Mouse (Mus musculus): Measurements from ENCODE around the gene Nup43. TPM values are rescaled to one million over a fixed set of nuclear protein-coding genes. Genes with fewer than 3 reads are reported as not detected.

The Nup43 gene
- polyA plus RNA-seq (2017; shearing (Covaris generic)), result 10 to 100 TPM; 11.6 to 24.6 TPM

DNA sequence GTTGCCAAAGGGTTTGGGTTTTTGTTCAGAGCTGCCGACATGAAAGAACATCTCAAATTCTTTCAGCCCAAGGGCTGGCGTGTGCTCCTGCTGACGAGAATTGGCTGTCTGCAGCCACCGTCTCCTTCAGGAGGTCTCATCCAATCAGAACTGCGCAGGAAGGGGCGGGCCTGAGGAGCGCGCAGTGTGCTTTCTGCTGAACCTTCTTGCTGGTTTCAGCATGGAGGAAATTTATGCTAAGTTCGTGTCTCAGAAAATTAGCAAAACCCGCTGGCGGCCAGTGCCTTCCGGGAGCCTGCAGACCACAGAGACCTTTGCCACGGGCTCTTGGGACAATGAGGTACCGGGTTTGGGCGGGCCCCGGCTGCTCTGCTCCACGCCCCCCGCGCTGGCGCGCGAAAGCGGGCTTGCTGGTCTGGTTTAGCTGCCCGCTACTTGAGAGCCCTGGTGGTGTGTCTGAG lies at the start of gene Nup43:
Gene Nup43, plus strand, starts transcription at position 162 of the 461 bp plus-strand sequence.

DNA sequence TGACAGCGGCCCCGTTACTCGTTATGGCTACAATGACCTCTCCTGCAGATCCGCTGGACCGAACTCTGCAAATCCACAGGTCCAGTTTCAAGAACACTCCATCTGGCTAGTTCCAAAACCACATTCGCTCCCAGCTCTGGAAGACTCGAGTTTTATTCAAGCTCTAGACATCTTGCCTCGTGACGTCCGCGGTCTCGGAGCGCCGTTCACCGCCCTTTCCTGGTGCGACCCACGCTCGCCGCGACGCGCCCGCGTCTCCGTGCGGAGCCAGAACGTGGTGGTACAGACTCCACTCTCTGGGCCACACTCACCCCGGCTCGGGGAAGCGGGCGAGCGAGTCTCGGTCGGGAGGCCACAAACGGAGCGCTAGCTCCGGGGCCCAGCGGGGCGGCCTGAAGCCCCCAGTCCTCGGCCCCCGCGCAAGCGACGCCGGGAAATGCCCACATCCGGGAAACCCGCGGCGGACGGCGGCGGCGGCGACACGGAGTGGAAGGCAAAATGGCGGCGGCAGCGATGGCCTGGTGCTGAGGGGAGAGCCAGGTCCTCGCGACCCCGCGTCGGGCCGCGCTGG lies 13.5 kb downstream of the Nup43 start, which contains the start of the genes Pcmt1 and Lats1:
Gene Pcmt1, minus strand, starts transcription at position 406 of the 571 bp plus-strand sequence.
Gene Lats1, plus strand, starts transcription at position 484 of the 571 bp plus-strand sequence.

DNA sequence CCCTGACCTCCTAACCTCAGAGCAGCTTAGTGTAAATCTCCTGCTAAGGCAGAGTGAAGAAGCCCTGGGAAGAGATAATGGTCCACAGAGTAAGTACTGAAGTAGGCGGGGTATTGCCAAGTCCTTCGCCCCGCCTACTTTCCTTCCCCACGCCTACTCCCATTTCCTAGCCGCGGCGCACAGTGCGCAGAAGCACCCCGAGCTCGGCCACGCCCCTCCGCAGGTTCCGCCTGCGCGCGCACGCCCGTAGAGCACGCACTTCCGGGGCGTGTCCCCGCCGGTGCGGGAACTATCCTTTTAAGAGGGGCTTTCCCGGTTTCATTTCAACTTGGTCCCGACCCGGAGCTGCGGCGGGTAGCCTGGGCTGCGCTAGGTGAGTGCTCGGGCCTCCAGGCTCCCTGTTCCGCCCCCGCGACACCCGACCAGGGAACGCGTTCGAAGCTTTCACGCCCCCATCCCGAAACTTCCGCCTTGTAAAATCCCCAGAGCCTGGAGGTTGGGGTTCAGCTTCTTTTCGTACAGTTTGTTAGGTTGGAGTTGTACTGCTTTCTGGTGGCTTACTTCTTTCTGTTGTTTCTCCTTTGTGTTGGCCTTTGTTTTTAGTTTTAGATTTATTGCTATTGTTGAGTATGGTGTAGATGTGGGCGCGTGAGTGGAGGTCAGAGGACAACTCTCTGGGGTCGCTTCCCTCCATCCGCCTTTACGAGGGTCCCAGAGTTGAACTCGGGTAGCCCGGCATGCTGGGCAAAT lies 58.6 kb downstream of the Nup43 start, which contains the start of gene Katna1:
Gene Katna1, plus strand, starts transcription at position 250 of the 750 bp plus-strand sequence.

Other genes starting within 250 kb of the Nup43 start
- 1 to 10 TPM; 4.8 to 9.1 TPM for gene Ulbp1, start 193.9 kb upstream of the Nup43 start, polyA plus RNA-seq (2017; shearing (Covaris generic))
- gene Lrp11, start 77.7 kb upstream of the Nup43 start, polyA plus RNA-seq (2017; shearing (Covaris generic)), result 1 to 10 TPM in 1 of 2 experiments, under 1 TPM in 1; 0.54 to 1.7 TPM
- 100 to 1,000 TPM in 1 of 2 experiments, 10 to 100 TPM in 1; 89.8 to 105 TPM for gene Pcmt1, start 13.6 kb downstream of the Nup43 start, polyA plus RNA-seq (2017; shearing (Covaris generic))
- gene Lats1, start 13.7 kb downstream of the Nup43 start, polyA plus RNA-seq (2017; shearing (Covaris generic)), result 10 to 100 TPM in 1 of 2 experiments, 1 to 10 TPM in 1; 6.8 to 10.2 TPM
- gene Katna1, start 58.5 kb downstream of the Nup43 start, polyA plus RNA-seq (2017; shearing (Covaris generic)), result 10 to 100 TPM; 74.4 to 80.0 TPM
- 10 to 100 TPM; 50.3 to 78.4 TPM for gene Ginm1, start 125.3 kb downstream of the Nup43 start, polyA plus RNA-seq (2017; shearing (Covaris generic))
- 10 to 100 TPM; 62.4 to 85.9 TPM for gene Ppil4, start 125.4 kb downstream of the Nup43 start, polyA plus RNA-seq (2017; shearing (Covaris generic))
- gene Zc3h12d, start 165.0 kb downstream of the Nup43 start, polyA plus RNA-seq (2017; shearing (Covaris generic)), result 10 to 100 TPM; 18.2 to 38.2 TPM

All from activated CD4-positive, CD25-positive, alpha-beta regulatory T cell (primary cell).